Mouse (Mus musculus) liver, adult (tissue): ENCODE results near the gene Eno1.

Source experiments
- GATA4 ChIP-seq: IDR thresholded peaks from 2 replicates; pipeline ENCODE4 v1.6.1; 2014; ENCODE audit warnings: mild to moderate bottlenecking, low read length; ENCODE audit not compliant: insufficient replicate concordance

Eno1 gene

DNA sequence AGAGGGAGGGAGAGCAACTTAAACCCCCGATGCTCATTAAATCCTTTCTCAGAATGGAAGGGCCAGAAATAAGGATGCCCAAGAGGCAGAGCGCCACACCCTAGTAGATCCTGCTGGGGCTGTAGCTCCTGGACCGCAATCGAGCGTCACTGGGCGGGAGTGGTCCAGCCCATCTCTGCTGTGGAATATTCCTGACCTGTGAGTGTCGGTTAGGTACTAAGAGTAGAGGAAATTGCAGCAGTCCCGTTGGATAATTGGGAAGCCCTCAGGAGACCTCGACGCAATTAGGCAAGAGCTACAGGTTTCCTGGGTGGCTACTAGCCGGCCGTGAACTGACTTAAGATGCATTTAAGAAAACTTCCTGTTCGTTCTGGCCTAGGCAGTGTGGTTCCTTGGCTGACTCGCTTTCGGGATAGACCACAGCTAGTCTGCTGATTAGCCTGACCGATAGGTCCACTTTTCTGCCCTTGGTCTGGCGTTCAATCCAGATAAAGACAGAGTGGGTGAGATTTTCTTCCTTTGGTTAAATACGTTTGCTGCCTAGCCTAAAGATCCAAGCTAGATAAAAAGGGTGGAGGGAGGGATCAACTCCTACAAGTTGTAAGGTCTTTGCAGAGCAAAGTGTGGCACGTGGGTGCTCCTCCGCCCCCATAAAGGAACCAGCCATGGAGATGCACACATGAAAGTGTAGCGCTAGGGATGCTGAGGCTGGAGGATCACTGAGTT, 1.3 kb downstream of the Eno1 start:
- TF ChIP-seq GATA4, result no peak

DNA sequence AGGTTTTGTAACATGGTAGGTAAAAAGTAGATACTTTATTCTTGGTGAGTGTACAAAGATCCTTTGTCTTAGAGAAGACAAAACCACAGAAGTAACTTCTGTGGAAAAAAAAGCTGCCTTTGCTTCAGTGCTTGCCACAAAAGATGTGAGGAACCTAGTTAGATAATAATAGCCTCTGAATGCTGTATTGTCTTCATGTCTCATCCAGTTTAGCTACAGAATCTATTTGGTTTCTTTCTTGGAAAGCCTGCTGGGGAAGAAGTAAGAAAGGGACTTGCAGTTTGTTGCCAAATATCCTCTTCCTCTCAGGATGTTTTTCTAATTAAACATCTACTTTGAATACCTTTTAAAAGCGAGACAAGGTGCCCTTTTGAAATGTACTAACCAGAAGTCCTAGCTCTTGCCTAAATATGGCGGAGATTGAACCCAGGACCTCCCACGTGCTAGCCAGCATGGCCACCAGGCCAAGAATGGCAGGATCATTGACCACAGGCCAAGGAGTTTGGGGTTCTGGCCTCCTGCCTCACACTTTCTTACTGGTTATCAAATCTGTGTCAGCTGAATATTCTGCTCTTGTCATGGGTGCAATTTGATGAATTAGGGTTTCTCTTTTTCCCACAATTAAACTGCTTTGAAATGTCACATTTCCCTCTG, 2.0 kb downstream of the Eno1 start:
- no peak for TF ChIP-seq GATA4

DNA sequence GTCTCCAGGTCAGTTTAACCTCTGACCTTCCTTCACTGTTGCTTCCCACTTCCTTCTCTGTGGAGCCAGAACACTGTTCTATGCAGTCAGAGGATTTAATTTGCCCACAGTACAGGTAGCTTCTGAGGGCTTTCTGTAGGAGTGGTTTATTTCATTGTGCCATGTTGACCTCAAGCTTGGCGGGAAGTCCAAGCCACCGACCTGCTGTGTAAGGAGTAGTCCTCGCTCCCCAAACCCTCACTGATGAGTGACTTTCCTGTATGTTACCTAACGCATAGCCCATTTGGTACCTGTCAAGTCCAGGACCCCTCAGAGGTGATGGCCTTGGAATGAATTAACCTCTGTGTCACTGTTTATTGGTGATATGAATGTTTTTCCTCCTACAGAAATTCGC, 2.6 kb downstream of the Eno1 start:
- no peak for TF ChIP-seq GATA4

DNA sequence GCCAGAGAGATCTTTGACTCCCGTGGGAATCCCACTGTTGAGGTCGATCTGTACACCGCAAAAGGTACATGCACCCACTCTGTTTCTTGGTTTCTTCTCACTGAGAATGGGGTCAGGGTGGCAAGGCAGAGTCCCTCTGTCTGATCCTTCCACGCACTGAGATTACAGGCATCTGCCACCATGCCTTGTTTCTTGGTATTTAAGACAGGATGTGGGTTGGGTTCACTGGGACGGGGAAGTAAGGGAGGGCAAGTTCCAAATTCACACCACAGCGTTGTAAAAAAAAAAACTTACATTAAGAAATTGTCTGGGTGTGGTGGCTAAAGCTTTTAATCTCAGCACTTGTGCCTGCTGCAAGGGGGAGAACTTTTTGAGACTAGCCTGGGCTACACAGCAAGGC, 3.0 kb downstream of the Eno1 start:
- TF ChIP-seq GATA4, result no peak

DNA sequence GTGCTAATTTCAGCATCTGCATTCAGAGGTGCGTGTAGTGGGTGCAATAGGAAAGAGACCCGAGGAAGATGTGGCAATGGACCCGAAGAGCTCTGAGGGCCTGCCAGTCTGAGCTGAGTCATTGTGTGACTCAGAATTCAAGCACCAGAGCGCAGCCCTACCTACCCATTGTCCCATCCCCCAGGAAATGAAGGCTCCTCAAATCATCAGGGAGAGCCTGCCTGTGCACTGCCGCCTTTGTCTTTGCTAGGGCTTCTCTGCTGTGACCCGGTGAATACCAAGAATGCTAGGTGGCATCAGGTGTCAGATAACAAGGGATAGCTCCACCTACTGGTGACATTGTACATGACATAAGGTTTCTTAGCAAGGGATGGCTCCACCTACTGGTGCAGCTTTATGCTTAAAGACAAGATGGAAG, 3.4 kb downstream of the Eno1 start:
- no peak; the same call in 1 of the 2 replicates for TF ChIP-seq GATA4

DNA sequence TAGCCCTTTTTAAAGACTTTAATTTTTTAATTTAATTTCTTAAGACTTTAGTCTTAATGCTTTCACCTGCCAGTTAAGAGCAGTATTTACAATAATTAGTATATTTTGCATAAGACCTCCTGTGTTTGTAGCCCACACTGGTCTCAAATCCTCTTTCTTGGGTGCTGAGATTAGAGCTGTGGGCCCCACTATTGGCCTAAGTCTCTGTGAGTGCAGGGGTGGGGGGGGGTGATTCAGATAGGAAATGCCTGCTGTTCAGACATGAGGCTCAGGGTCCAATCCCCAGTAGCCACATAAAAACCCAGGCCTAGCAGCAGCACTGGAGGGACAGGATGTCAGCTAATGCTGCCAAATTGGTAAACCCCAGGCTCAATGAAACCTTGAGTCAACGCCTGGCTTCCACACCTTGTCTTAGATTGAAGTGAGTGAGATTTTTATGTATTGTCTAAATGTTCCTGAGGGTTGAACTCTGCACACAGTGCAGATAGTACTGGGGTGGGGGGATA, 3.9 kb downstream of the Eno1 start:
- no peak for TF ChIP-seq GATA4

DNA sequence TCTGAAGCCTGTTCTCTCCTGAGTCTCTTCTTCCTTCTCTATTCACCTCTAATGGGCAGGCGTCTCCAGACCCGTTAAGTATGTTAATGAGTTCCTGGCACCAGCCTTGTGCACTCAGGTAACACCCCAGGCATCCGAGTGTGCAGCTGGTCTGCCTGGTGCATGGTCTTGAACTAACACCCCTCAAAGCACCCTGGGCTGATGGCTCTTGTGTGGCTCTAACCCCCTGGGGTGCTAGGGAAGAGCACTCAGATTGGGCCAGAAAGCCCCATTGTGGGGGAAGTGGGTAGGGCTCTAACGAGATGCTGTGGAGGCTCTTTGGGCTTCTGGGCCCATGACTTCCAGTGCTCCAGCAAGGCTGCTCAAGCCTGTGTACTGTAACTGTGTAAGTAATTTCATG, 5.2 kb downstream of the Eno1 start:
- no peak for TF ChIP-seq GATA4

DNA sequence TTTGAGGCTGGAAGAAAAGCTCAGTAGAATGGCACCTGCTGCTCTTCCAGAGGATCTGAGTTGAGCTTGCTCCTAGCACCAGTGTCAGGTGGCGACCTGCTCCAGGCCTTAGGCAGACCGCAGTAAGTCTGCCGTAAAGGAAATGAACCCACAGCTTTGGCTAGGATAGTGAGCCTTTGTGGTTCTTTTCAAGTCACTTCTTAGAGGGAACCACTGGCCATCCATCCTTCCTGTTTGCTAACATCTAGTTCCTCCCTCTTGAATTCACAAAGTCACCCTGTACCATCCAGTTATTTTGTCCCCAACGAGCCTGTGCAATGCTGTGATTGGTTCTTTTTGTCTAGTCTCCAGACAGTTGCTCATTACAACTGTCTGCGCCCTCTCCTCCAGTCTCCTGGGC, 6.2 kb downstream of the Eno1 start:
- no peak for TF ChIP-seq GATA4

DNA sequence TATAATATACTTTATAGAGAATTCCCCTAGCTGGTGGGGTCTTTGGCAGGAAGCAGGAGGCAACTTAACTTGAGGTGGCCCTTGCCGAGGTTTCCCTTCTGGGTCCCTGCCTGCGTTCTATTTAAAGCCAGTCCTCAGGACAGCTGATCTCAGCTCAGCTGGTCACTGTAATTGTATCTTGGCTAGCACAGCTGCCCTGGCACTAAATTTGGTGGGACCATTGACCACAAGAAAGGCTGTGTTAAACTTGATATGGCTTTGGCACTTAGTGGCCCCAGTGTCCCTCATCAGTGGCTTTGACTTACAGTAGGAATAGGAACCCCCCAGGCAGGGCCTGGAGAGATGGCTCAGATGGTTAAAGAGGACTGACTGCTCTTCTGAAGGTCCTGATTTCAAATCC, 9.4 kb downstream of the Eno1 start:
- no peak for TF ChIP-seq GATA4

DNA sequence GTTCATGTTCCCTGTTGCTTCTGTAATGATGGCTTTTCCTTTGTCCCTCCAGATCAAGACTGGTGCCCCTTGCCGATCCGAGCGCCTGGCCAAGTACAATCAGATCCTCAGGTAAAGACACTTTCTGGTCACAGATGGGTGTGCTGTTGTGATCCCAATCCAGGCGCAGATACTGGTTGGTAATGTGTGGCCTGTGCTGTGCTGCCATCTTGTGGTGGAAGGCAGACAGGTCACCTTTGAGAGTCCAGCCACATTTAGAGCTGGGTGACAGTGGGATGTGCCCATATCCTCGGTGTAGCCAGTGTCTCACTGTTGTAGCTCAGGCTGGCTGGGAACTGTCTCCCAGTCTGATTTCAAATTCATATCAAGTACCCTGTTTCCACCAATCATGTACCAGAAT, 11.5 kb downstream of the Eno1 start:
- no peak for TF ChIP-seq GATA4

DNA sequence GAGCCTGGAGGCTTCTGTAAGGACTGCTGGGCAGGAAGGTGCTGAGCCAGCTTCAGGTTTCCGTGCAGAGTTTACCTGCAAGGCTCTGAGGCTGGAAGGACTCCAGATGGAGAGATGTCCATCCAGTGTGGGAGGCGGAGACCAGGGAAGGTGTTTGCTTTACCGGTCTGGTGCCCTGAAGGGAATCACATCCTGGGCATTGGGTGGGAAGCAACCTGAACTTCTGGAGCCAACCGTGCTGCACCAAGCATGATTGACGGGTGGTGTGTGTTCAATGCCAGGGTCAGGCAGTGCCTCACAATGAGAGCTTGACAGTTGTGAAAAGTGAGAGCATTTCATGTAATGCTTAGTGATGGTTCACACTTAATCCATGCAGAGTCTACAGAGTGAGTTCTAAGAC, 12.4 kb downstream of the Eno1 start:
- no peak for TF ChIP-seq GATA4

DNA sequence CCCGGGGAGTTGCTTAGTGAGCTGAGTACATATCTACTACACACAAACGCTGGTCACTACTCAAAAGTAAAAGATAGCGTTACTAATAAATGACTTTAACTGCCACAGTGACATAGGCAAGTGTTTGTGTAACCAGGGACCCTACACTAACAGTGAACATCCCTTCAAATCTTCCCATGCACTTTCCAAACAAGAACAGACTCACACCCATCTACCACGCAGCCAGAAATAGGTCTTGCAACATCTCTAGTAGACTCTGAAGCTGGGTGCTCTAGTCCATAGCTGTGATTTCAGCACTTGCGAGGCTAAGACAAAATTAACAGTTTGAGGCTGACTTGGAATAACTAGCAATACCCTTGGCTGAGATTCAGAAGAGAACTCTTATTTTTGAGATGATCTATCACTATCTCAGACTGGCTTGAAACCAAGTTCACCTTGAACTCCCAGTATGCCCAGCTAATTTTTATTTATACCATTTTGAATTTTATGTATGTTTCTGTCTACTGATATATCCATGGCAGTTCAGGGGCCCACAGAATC, 13.3 kb downstream of the Eno1 start:
- TF ChIP-seq GATA4, result no peak

DNA sequence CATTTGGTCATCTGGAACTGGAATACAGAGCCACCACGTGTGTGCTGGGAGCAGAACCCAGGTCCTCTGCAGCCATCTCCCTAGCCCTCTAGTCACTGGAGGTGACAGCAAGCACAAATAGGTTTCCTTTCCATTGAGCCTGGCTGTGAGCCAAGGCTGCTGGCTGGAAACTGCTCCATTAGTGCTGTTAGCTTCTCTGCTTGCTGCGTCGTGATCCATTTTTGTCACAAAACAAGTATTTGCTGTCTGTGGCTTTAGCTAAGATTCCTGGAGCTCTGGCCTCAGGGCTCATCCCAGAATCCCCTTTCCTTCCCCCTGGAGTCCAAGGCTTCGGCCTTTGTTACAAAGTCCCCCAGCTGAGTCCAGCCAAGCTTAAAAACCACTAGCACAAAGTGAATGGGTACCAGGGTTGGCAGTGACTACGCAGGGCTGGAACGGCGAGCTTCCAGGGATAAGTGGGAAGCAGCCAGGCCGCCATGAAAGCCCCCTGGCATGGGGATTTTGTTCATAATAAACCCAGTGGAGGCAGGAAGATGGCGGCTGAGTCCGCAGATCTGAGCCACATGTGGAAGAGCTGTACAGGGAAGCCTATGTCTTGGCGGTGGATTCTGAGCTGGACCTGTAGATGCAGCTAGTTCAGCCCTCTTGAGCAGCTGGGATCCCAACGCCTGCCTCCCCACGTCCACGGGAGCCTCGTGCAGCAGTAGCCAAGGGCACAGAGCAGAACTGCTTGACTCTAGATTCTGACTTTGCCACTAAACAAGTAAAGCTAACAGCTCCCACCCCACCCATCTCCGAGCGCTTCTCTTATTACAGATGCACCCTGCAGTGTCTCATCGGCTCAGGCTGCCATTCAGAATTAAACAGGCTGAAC, 14.3 kb downstream of the Eno1 start:
- TF ChIP-seq GATA4, result no peak

DNA sequence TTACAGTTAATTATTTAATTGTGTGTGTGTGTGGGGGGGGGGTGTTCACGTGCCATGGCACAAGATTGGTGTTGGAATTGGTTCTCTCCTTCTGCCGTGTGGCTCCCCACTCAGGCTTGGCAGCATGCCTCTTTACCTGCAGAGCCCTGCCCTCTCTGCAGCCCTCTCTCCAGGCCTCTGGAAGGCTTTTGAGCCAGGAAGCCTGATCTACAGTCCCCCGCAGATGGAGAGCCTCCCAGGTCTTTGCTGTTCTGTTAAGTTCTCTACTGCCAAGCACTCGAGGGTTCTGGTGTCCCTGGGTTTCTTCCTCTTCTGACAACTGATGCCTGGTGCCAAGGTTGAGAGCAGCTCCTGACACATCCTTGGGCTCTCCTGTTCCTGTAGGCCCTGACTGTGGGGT, 17.9 kb downstream of the Eno1 start:
- TF ChIP-seq GATA4, result no peak

DNA sequence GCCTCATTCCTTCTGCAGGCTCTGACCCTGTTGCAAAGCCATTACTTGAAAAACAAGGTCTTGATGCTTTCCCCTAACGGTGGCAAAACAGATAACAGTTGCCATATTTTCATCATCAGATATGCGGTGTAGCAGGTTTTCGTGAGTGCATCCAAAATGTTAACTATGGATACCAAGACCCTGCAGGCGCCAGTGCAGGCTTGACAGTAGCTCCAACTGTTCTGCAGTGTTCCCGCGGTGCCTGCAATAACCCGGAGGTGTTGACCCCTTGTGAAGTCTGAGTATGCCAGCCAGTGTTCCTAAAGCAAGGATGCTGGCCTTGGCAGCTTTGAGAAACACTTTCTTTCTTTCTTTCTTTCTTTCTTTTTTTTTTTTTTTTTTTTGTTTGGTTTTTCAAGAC, 18.7 kb downstream of the Eno1 start:
- TF ChIP-seq GATA4, result no peak
